Mouse (Mus musculus): Measurements from ENCODE around the gene Ccr1l1.

DNA sequence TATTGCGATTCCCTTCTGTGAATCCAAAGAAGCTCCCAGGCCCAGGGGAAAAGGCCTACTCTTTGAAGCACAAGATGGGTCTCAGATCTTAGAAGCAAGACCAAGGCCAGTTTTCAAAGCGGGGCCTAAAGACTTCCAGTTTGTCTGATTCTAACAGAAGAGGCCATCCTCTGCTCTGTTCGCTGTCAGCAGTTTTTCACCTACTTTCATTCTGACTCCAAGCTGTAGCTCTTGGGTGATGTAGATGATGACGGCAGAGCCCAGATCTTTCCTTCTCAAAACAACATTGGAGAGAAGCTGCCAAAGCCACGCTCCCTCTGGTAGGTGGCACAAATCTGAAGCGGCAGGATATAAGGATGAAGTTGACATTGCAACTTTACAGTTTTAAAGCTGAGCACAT, 42.9 kb downstream of the Ccr1l1 start:
- TF ChIP-seq POLR2A (IDR thresholded peaks at IDR 0.05; ENCODE audit: low read depth, low read length): no peak
- no peak for TF ChIP-seq CTCF (IDR thresholded peaks at IDR 0.05; ENCODE audit: borderline replicate concordance, insufficient read depth, low read length)
